Mouse (Mus musculus): ENCODE measurements around the gene Cdh13.

Gene Cdh13

DNA sequence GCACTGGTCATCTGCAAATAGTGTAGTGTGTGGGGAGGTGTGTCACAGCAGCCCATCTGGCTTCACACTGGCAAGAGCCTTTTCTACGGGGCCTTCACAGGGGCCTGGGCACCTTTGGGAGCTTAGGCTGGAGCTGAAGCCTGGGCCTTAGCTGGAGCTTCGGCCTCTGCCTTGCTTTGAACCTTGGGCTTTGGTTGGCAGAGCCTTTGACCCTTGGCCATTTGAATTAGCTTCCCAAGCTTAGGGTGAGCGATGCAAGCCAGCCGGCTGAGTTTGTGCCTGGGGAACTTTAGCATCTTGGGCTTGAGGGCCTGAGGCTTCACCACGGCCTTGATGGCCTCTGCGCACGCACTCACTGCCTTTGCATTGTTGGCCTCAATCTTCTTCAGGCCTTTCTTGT lies 98.1 kb downstream of the Cdh13 start:
- no peak for DNase-seq

GRCm38 (mm10) chr8:118384314-118384713 lies 100.8 kb downstream of the Cdh13 start:
- no peak for DNase-seq

- no peak for DNase-seq
Measured at GRCm38 (mm10) chr8:118389456-118389855, 105.9 kb downstream of the Cdh13 start.

DNA sequence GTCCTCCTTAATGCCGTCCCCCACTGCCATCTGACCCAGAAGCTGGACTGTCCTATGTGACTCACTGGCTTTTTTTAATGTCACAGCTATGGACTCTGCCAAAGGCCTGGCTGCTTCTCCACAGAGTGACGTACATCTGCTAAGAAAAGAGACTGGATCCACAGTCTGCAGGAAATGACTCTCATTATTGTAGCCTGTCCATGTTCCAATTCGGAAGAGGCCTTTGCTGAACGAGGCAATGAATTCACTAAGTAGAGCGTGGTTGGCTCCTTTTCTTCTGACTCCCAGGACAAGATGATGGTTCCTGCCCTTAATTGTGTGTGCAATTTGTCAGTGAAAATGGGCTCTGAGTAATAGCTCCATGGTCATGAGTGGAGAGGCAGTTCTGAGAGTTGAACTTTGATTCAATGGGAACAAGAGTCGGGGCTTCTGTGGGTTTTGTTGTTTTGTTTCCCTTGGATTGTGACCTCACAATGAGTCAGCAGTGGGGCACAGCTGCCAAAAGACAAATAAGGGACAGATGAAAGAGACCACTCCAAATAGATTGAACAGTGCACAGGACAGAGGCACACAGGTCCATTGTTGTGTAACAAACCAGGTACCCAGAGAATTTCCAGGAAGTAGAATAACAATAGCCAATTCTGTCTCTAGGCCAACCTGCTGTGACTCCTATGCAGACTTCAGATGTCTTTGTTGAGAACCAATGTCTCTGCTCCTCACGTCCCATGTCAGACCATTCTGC lies 110.5 kb downstream of the Cdh13 start:
- no peak for DNase-seq

DNA sequence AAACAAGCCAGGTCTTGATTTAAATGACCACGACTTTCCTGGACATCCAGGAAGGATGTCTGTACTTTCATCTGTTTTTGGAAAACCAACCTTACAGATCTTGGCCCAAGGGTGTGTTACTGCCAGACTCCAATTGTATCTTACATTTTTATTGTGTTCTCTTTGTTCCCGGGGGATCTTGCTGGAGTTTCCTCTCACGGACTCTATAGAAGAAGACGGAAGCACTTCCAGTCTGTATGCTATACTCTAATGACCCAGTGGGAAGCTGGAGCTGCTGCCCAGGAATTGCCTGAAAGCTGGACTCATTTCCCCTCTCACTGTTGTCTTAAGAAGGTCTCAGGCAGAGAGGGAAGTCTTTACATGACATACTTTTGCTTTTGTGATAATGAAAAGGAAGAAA lies 111.6 kb downstream of the Cdh13 start:
- no peak for DNase-seq

DNA sequence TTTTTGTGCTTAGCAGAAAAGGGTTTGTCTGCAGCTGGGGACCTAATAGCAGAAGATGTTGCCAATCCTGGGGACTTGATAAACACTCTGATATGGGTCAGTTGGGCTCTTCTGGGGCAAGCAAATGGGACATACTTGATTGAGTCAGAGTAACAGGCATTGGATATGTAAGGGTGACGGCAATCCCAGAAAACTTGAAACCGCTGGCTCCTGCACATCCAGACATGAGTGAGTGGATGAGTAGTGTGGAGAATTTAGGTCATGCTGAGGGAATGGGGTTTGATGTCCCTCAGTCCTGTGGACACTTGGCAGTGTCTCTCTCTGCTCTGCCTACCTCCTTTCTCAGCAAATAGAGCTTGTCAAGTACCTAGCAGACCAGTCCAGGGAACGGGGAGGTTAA lies 121.3 kb downstream of the Cdh13 start:
- DNase-seq = no peak

DNA sequence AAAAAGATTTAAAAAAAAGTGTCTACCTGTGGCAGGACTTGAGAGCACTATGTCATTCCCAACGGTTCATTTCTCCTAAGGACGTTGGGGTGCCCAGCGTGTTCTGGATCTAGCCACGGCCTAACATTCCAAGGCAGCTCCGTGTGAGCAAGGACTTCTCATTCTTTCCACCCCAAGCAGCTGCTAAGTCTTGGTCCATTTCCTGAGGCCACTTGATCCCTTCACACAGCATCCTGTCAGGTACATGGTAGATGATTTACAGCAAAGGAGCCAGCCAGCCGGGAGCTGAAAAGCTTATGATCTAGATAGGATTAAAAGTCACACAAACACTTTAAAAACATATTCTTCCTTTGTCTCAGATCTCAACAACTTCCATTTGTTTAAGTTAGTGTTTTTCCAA lies 123.8 kb downstream of the Cdh13 start:
- DNase-seq = no peak

DNA sequence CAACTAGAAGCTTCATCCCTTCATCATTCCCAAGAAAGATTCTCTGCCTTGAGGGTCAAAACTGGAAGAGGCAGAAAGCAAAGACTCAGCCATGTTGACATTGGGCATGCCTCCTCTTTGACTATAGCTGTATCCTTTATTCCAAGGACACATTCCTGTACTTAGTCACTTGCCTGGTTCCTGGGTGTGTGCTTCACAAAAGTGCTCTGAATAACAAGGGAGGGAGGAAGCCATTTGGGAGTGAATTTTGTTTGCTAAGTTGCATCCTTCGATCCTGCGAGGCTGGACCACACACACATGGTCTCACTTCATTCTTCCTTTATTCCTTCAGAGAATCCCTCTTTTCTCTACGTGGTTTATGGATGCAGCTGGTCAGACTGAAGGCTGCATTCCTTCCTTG lies 125.9 kb downstream of the Cdh13 start:
- no peak for DNase-seq

- no peak for DNase-seq
Measured at GRCm38 (mm10) chr8:118410341-118410970, 126.9 kb downstream of the Cdh13 start.

GRCm38 (mm10) chr8:118415672-118416071 lies 132.1 kb downstream of the Cdh13 start:
- DNase-seq = no peak

- DNase-seq = no peak
Measured at GRCm38 (mm10) chr8:118416811-118417355, 133.3 kb downstream of the Cdh13 start.

GRCm38 (mm10) chr8:118422624-118423023 lies 139.1 kb downstream of the Cdh13 start:
- no peak for DNase-seq

DNA sequence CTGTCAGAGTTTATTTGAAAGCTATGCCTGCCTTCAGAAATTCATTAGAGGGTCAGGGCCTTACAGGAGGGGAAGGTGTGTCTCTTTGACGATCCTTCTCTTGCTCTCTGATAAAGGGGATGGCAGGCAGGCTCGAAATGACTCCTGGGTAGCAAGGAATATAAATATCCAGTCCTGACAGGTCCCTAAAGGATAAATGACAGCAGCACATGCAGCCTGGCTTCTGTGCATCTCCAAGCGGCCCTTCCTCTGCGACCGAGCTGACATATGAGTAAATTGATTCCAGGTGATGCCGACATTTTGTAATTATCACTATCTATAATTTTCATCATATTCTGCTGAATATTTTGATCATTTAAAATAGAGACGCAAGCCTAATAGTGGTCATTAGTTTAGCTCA lies 145.4 kb downstream of the Cdh13 start:
- DNase-seq = no peak

DNA sequence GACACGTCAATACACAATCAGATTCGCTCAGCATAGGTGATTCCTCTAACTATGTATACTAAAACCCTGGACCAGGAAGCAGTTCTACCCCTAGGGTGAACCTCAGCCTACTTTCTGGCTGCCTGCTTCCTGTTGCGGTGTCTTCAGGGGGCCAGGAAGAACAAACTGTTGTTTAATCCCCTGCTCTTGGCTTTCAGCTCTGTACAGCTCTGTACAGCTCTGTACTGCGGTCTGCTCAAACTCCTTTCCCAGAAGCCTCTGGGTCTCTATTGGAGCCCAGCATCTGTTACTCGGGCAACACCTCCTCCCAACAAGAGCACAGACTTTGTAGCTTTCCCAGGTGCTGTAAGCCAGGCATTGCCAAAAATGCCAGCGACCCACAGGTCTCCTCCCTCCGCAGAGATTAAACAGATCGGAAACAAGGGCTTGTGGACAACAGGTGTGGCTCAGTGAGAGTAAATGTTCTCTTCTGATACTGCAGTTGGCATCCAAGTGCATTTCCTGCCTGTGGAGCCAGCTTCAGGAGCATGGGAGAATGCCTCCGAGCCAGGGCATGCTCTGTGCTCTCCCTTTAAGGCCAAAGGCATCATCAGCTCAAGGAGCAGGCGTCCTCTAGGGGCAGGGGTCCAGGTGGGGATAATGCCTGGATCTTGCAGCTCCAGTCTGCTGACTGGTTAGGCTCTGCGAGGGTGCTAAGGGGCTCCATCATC lies 148.4 kb downstream of the Cdh13 start:
- no peak for DNase-seq

DNA sequence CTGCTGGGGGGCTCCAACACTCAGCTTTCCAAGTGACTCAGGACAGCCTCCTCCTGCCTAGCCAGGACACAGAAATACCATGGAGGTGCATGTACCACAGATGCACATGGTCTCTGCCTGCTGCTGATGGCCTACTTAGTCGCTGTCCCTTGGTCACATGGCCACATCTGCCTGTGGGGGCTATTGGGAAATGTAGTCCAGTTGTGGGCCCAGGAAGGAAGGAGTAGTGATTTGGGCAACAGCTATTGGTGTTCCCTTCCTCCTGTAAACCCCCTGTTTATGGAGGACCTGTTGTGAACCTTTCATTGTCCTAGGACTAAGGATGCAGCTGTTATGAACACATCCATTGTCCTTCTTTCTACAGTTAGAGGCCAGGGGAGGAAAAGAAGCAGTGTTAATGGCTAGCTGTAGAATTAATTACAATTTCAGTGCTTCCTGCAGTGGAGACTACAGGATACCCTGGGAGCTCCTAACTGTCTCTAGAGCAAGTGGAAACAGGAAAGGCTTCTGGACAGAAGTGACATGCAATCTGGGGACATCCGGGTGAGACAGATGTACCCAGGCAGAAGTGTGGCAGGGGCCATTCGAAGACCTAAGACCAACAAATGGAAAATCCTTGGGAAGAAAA lies 150.1 kb downstream of the Cdh13 start:
- no peak for DNase-seq

DNA sequence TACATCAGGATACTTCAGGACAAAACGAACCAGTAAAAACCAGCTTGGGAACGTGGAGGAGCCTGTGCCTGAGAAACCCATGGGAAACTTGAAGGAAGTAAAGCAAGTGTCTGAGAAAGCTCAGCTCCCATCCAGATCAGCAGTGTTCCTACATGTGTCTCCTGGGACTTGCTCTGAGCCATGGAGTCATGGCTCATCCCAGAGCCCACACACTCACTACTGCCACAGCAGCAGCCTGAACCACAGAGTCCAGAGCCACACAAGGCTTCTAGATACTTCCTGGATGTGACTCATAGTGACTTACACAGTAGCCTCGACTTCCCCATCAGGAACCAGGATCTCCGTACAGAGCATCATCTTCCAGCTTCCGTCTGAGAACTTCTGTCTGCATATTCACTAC lies 153.2 kb downstream of the Cdh13 start:
- no peak for DNase-seq

- no peak for DNase-seq
Measured at GRCm38 (mm10) chr8:118437152-118437551, 153.6 kb downstream of the Cdh13 start.

DNA sequence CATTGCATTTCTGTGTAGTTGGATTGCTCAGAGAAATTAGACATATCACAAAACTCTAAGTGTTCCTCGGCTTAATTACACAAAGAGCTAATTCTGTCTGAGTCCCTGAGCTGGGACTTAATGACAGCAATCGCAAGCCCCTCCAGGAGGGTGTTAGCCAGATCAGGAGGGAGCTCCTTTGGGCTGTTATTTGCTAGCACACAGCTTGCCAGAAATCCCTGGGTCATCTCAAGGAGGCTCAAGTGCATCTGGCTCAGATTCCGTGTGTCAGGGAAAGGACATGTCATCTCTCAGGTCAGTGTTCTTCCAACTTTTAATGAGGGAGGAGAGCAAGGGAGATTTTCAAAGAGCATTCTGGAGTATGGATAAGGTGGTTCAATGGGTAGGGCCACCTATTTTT lies 154.3 kb downstream of the Cdh13 start:
- no peak for DNase-seq

DNA sequence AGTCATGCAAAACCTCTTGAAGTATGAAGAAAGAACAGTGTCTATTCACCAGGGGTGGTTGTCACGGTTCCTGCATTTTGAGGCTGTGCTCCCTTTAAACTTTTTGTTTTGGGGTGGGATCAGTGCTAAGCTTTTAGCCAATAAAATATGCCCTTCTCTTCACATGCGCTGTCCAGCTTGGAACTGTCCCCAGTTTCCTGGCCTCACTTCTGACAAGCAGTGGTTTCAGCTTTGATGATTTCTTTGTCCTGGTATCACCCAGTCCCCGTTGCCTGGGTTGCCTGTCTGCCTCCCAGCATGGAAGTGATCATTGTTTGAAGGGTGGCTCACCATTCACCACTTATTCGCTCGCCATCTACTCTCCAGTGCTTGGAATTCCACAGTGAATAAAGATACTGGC lies 156.3 kb downstream of the Cdh13 start:
- no peak for DNase-seq

GRCm38 (mm10) chr8:118443361-118443760 lies 159.8 kb downstream of the Cdh13 start:
- DNase-seq = no peak

GRCm38 (mm10) chr8:118444651-118445207 lies 161.2 kb downstream of the Cdh13 start:
- no peak for DNase-seq

DNA sequence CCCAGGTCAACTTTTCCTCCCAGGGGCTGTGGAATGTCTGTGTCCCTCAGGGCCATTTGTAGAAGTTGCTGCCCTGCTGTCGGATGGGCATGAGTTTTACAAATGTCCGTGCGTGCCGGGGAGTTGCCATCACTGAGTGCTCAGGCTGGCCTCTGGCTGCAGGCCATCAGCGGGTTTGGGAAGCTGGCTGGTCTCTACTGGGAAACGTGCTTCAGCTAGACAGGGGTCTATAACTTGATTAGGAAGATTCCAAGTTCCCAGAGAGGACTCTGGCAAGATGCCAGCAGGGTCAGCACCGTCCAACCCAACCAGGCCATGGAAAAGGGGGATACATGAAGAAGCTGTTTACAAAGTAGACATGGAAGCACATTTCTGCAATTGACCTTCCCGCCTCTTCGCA lies 163.0 kb downstream of the Cdh13 start:
- no peak for DNase-seq

- DNase-seq = no peak
Measured at GRCm38 (mm10) chr8:118448011-118448410, 164.5 kb downstream of the Cdh13 start.
